Mouse (Mus musculus) R1 (cell line): ENCODE results near the gene Fitm2.

Experiments
- DNase-seq: peaks from one replicate; pipeline ENCODE4 v3.0.0-alpha.2; 2018; ENCODE audit warnings: low read depth, low spot score

Gene Fitm2

GRCm38 (mm10) chr2:163463251-163463769 is 9.1 kb downstream of the Fitm2 start:
- peak; percentile 100 for DNase-seq

- DNase-seq, result no peak
Observed at GRCm38 (mm10) chr2:163462801-163463200, 9.6 kb downstream of the Fitm2 start.

GRCm38 (mm10) chr2:163462386-163462785 is 10.0 kb downstream of the Fitm2 start:
- DNase-seq, result peak; percentile 94

GRCm38 (mm10) chr2:163461307-163461706 is 11.1 kb downstream of the Fitm2 start:
- peak; percentile 77 for DNase-seq

- peak; percentile 72 for DNase-seq
Observed at GRCm38 (mm10) chr2:163460622-163461021, 11.8 kb downstream of the Fitm2 start.

GRCm38 (mm10) chr2:163459380-163459779 is 13.0 kb downstream of the Fitm2 start:
- peak; percentile 36 for DNase-seq

GRCm38 (mm10) chr2:163458539-163459265 is 13.7 kb downstream of the Fitm2 start:
- DNase-seq, result peak; percentile 75

- no peak for DNase-seq
Observed at GRCm38 (mm10) chr2:163453378-163453777, 19.1 kb downstream of the Fitm2 start.

- peak; percentile 54 for DNase-seq
Observed at GRCm38 (mm10) chr2:163452738-163453137, 19.7 kb downstream of the Fitm2 start.

- no peak for DNase-seq
Observed at GRCm38 (mm10) chr2:163450668-163451295, 21.6 kb downstream of the Fitm2 start.

- DNase-seq, result no peak
Observed at GRCm38 (mm10) chr2:163449276-163449675, 23.2 kb downstream of the Fitm2 start.

- no peak for DNase-seq
Observed at GRCm38 (mm10) chr2:163447375-163447774, 25.1 kb downstream of the Fitm2 start.

- DNase-seq, result no peak
Observed at GRCm38 (mm10) chr2:163444017-163444416, 28.4 kb downstream of the Fitm2 start.

GRCm38 (mm10) chr2:163443543-163443942 is 28.9 kb downstream of the Fitm2 start:
- DNase-seq, result no peak

- no peak for DNase-seq
Observed at GRCm38 (mm10) chr2:163439488-163439887, 32.9 kb downstream of the Fitm2 start.

- DNase-seq, result peak; percentile 77
Observed at GRCm38 (mm10) chr2:163438619-163439451, 33.6 kb downstream of the Fitm2 start.

- DNase-seq, result no peak
Observed at GRCm38 (mm10) chr2:163438246-163438618, 34.2 kb downstream of the Fitm2 start, which contains the start of gene Gdap1l1. Gene Gdap1l1, plus strand, starts transcription at chr2:163438476.

- DNase-seq, result no peak
Observed at GRCm38 (mm10) chr2:163437800-163438199, 34.6 kb downstream of the Fitm2 start.

- DNase-seq, result peak; percentile 70
Observed at GRCm38 (mm10) chr2:163433971-163434370, 38.5 kb downstream of the Fitm2 start.

- DNase-seq, result peak; percentile 53
Observed at GRCm38 (mm10) chr2:163431289-163431688, 41.1 kb downstream of the Fitm2 start.

- DNase-seq, result peak; percentile 65
Observed at GRCm38 (mm10) chr2:163428346-163429011, 44.0 kb downstream of the Fitm2 start.
